Mouse (Mus musculus) monocyte, adult 5-6 weeks (primary cell): Measurements from ENCODE around the gene Vwa5b2. TPM values are rescaled to one million over a fixed set of nuclear protein-coding genes. Genes with fewer than 3 reads are reported as not detected.

Experiments
- ATAC-seq: fragments of 153-309, 156-312 bp; replicated peaks from 2 replicates; pipeline ENCODE4 v1.8.0; 2017; ENCODE audit warnings: mild to moderate bottlenecking; ENCODE audit not compliant: low TSS enrichment, insufficient number of reproducible peaks, severe bottlenecking, poor library complexity, low FRiP score
- total RNA-seq: library from RNA; stranded (forward); fragments of 200-1000, 200-491, 200-594 nt; gene quantifications from 3 replicates; pipeline ENCODE4 v1.2.3, GENCODE M21; 2017

Gene Vwa5b2
- total RNA-seq, 1 experiment from 2014 or later = not detected

DNA sequence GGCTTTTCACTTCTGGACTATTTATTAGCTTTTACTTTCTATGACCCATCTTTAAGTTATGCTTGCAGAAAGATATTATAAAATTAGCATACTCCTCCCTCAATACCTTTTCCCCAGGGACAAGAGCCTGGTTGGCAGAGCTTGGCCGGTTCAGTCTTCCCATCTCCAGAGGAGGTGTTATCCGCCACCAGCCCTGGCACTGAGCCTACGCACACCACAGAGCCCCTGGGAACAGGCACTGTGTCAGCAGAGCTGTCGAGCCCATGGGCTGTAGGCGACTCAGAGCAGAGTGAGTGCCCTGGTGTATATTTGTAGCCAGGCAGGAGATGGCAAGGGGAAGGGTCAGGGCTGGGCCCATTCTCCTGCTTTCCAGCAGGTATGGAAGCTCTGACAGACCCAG lies 11.2 kb downstream of the Vwa5b2 start:
- ATAC-seq = no peak

- no peak for ATAC-seq
Observed at GRCm38 (mm10) chr16:20604705-20605104, 15.4 kb downstream of the Vwa5b2 start.

- peak; percentile 80 for ATAC-seq
Observed at GRCm38 (mm10) chr16:20610501-20611356, 21.5 kb downstream of the Vwa5b2 start.

- ATAC-seq = peak; percentile 96
Observed at GRCm38 (mm10) chr16:20611357-20612227, 22.3 kb downstream of the Vwa5b2 start, which contains the start of the genes Eef1akmt4, Gm49333 and Alg3. Gene Eef1akmt4 (plus strand): TSS chr16:20611593. Gene Gm49333 (plus strand): TSS chr16:20611610. Gene Alg3 (minus strand): TSS chr16:20611735.

GRCm38 (mm10) chr16:20619541-20620398 lies 30.5 kb downstream of the Vwa5b2 start:
- ATAC-seq = no peak

GRCm38 (mm10) chr16:20620399-20620735 lies 31.1 kb downstream of the Vwa5b2 start:
- no peak for ATAC-seq

- ATAC-seq = no peak
Observed at GRCm38 (mm10) chr16:20620751-20621190, 31.5 kb downstream of the Vwa5b2 start.

DNA sequence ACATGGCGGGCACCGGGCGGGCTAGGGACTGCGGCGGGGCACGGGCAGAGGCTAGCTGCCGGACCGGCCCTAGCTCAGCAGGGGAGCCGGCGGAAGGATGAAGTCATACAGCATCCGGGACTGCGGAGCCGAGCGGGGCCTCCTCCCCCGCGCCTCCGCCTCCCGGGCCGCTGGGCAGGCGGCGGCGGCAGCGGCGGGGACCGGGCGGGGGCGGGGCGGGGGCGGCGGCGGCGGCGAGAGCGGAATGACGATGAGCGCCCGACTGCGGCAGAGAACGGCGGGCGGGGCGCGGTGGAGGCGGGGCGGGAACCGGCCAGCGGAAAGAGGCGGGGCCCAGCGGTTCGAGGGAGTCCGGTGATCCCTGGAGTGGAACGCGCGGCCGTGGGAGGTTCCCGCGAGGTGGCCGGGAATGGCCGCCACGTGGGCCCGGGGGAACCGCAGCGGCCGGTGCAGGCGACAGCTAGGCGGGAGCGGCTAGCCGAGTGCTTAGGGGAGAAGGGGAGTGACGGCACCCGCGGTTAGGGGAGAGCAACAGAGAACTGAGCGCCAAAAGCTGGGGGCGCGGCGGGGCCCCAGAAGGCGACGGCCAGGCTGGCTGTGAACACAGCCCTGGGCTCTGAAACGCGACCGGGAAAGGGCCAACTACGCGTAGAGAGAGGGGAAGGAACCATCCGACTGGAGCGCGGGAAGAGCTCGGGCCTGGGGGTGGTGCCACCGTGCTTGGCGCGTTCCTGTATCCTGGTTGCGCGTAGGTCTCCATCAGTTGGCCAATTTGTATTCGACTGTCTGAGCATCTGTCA lies 32.1 kb downstream of the Vwa5b2 start, which contains the start of gene Camk2n2:
Camk2n2 (minus strand) TSS at position 97 of the 800 bp plus-strand sequence.
- ATAC-seq = no peak

- ATAC-seq = peak; percentile 68
Observed at GRCm38 (mm10) chr16:20621991-20622685, 32.9 kb downstream of the Vwa5b2 start.

GRCm38 (mm10) chr16:20623211-20623610 lies 33.9 kb downstream of the Vwa5b2 start:
- no peak for ATAC-seq

DNA sequence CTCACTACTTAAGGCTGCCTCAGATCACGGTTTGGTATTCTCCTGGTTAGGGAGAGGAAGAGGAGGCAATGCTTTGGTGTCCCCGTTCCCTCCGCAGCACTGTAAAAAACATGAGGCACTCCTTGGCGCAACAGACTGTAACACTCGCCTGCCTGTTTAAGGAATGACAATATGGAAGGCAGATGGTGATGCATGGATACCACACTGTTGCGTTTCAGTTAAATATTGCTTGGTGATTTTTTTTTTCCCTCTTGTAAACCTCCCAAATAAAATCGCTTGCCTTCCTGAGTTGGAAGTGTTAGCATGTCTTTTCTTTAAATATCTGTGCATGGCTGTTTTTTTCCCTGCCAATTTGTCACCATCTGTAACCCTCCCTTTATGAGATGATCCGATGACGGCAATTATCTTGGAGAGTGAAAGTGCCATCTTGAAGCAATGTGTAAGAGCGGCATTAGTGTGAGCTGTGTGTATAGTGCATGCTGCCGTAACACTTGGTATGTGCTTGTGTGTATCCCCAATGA lies 39.7 kb downstream of the Vwa5b2 start:
- no peak for ATAC-seq

DNA sequence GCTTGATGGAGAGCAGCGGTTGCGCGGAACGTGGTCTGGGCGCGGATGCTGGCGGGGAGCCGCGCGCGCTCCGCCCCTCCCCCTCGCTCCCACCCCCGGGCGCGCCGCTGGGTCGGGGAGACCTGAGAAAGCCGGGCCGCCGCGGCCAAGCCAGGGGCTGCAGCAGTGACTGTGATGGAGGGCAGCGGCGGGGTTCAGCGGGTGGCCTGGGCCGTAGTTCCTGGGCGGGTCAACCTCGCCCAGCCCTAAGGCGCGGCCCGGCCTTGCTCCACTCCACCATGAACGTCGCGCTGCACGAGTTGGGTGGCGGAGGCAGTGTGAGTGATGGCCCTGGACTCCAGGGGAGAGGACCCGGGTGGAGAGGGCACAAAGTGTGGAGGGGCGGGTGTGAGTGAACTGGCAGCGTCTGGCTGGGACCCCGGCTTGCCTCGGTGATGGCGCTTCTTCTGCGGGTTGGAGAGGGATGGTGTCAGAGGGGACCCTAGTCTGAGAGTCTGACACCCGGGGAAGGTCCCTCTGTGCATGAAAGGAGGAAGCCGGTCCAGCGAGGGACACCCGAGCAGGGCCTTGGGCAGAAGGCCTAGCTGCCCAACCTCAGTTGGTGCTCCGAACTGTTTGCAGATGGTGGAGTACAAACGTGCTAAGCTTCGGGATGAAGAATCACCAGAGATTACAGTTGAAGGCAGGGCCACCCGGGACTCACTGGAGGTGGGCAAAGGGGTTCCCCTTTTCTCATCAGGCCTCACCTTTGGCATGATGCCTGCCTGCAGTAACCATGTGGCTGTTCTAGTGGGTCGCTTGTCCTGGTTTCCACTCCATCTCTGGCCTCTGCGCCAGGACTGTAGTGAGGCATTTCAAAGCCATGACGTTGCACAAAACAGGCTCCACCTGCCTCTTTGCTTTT lies 40.7 kb downstream of the Vwa5b2 start, which contains the start of gene Ece2:
Ece2 (plus strand) TSS at position 98 of the 904 bp plus-strand sequence.
- no peak for ATAC-seq

GRCm38 (mm10) chr16:20637410-20637809 lies 48.1 kb downstream of the Vwa5b2 start:
- ATAC-seq = no peak

GRCm38 (mm10) chr16:20638367-20638766 lies 49.1 kb downstream of the Vwa5b2 start:
- ATAC-seq = no peak

- ATAC-seq = peak; percentile 56
Observed at GRCm38 (mm10) chr16:20642161-20642560, 52.9 kb downstream of the Vwa5b2 start.

DNA sequence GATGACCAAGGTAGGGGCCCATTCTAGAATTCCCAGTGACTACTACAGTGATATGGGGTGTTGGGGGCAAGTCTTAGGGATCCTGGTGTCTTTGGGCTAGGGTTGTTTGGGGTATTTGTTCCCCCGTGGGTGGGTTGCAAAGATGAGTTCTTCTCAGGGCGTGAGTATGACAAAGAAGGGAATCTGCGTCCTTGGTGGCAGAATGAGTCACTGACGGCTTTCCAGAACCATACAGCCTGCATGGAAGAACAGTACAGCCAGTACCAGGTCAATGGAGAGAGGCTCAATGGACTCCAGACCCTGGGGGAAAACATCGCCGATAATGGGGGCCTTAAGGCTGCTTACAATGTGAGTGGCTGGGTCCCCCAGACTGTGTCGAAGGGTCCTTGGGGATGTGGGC lies 54.6 kb downstream of the Vwa5b2 start:
- ATAC-seq = no peak
